Mouse (Mus musculus) MEL (cell line): Measurements from ENCODE around the gene Hnrnph1. TPM values are rescaled to one million over a fixed set of nuclear protein-coding genes. Genes with fewer than 3 reads are reported as not detected.

ENCODE experiments used
- DNase-seq: peaks from one replicate; pipeline ENCODE4 v3.0.0; 2011; ENCODE audit warnings: low read depth, low spot score
- H3K27ac ChIP-seq: 2 replicates; pipeline ENCODE4 v1.5.1; 2012; ENCODE audit warnings: low read depth, mild to moderate bottlenecking, control low read depth, low read length, moderate library complexity; ENCODE audit not compliant: control insufficient read depth
- H3K27me3 ChIP-seq, 2 experiments: fragments of 150-350 bp in 1 of 2; sonication (generic) in 1 of 2; 2 replicates each; pipeline ENCODE4 v1.6.1; 2012; ENCODE audit warnings: low read length in 2 of 2, mild to moderate bottlenecking in 2 of 2, improper control_type of control experiment in 1 of 2, moderate library complexity in 1 of 2; ENCODE audit not compliant: insufficient read depth in 2 of 2, control insufficient read depth in 1 of 2
- H3K36me3 ChIP-seq, 2 experiments: 2 replicates each; pipeline ENCODE4 v1.6.1; 2012 to 2014; ENCODE audit warnings: low read length in 2 of 2, improper control_type of control experiment in 1 of 2, inconsistent platforms in 1 of 2, mild to moderate bottlenecking in 1 of 2; ENCODE audit not compliant: insufficient read depth in 2 of 2, control insufficient read depth in 1 of 2
- H3K4me1 ChIP-seq, 2 experiments: fragments of 150-350 bp in 1 of 2; sonication (generic) in 1 of 2; 2 replicates each; pipeline ENCODE4 v1.6.1; 2012; ENCODE audit warnings: low read length in 2 of 2, improper control_type of control experiment in 1 of 2, mild to moderate bottlenecking in 1 of 2; ENCODE audit not compliant: insufficient read depth in 2 of 2, control insufficient read depth in 1 of 2
- H3K4me3 ChIP-seq, 2 experiments: fragments of 150-350 bp in 1 of 2; sonication (generic) in 1 of 2; 2 replicates each; pipeline ENCODE4 v1.5.1; 2012; ENCODE audit warnings: low read depth in 2 of 2, low read length in 2 of 2, mild to moderate bottlenecking in 2 of 2, moderate library complexity in 2 of 2, control low read depth in 1 of 2, improper control_type of control experiment in 1 of 2; ENCODE audit not compliant: control insufficient read depth in 1 of 2, insufficient read depth in 1 of 2
- H3K79me2 ChIP-seq: 2 replicates; pipeline ENCODE4 v1.6.1; 2012; ENCODE audit warnings: mild to moderate bottlenecking, low read length, moderate library complexity; ENCODE audit not compliant: control insufficient read depth, poor library complexity, insufficient read depth
- H3K9ac ChIP-seq: 2 replicates; pipeline ENCODE4 v1.6.1; 2012; ENCODE audit warnings: low read depth, mild to moderate bottlenecking, control low read depth, low read length, moderate library complexity; ENCODE audit not compliant: control insufficient read depth, poor library complexity, severe bottlenecking
- H3K9me3 ChIP-seq: fragments of 150-350 bp; sonication (generic); replicated peaks from 2 replicates; pipeline ENCODE4 v1.6.1; 2012; ENCODE audit warnings: mild to moderate bottlenecking, low read length, improper control_type of control experiment, moderate library complexity; ENCODE audit not compliant: insufficient read depth
- BHLHE40 ChIP-seq: IDR thresholded peaks from 2 replicates; pipeline ENCODE4 v1.6.1; 2012; ENCODE audit warnings: low read depth, mild to moderate bottlenecking, inconsistent platforms, low read length, improper control_type of control experiment, borderline replicate concordance
- CHD1 ChIP-seq: IDR thresholded peaks from 2 replicates; pipeline ENCODE4 v1.6.1; 2012; ENCODE audit warnings: low read depth, mild to moderate bottlenecking, inconsistent platforms, low read length, improper control_type of control experiment
- CHD2 ChIP-seq: IDR thresholded peaks from 2 replicates; pipeline ENCODE4 v1.6.1; 2011; ENCODE audit warnings: low read length, improper control_type of control experiment
- CTCF ChIP-seq, 3 experiments: IDR thresholded peaks in 2 of 3; conservative IDR thresholded peaks in 1 of 3; 2 replicates each; pipeline ENCODE4 v1.5.1; 2011 to 2012; ENCODE audit warnings: low read length in 3 of 3, low read depth in 2 of 3, mild to moderate bottlenecking in 2 of 3, improper control_type of control experiment in 1 of 3, inconsistent platforms in 1 of 3, mixed read lengths in 1 of 3, moderate library complexity in 1 of 3; ENCODE audit not compliant: control insufficient read depth in 1 of 3, insufficient read depth in 1 of 3, poor library complexity in 1 of 3, severe bottlenecking in 1 of 3
- EP300 ChIP-seq, 2 experiments: IDR thresholded peaks; 2 replicates each; pipeline ENCODE4 v1.6.1; 2011; ENCODE audit warnings: improper control_type of control experiment in 2 of 2, low read length in 2 of 2, low read depth in 1 of 2, mild to moderate bottlenecking in 1 of 2
- ETS1 ChIP-seq: IDR thresholded peaks from 2 replicates; pipeline ENCODE4 v1.6.1; 2012; ENCODE audit warnings: low read depth, mild to moderate bottlenecking, inconsistent platforms, low read length, improper control_type of control experiment, moderate library complexity
- GATA1 ChIP-seq: IDR thresholded peaks from 2 replicates; pipeline ENCODE4 v1.6.1; 2011; ENCODE audit warnings: low read depth, low read length, improper control_type of control experiment
- MAZ ChIP-seq: IDR thresholded peaks from 2 replicates; pipeline ENCODE4 v1.6.1; 2012; ENCODE audit warnings: low read depth, mild to moderate bottlenecking, inconsistent platforms, low read length, improper control_type of control experiment
- MXI1 ChIP-seq: IDR thresholded peaks from 2 replicates; pipeline ENCODE4 v1.6.1; 2011; ENCODE audit warnings: mild to moderate bottlenecking, low read depth, low read length, improper control_type of control experiment
- MYB ChIP-seq: IDR thresholded peaks from 2 replicates; pipeline ENCODE4 v1.6.1; 2011; ENCODE audit warnings: mild to moderate bottlenecking, low read depth, low read length, improper control_type of control experiment
- MYC ChIP-seq: IDR thresholded peaks from 2 replicates; pipeline ENCODE4 v1.6.1; 2011; ENCODE audit warnings: low read depth, mild to moderate bottlenecking, low read length, improper control_type of control experiment, moderate library complexity
- POLR2A ChIP-seq, 2 experiments: IDR thresholded peaks; 2 replicates each; pipeline ENCODE4 v1.6.1; 2011 to 2012; ENCODE audit warnings: low read length in 2 of 2, mild to moderate bottlenecking in 2 of 2, control low read depth in 1 of 2, improper control_type of control experiment in 1 of 2, low read depth in 1 of 2, moderate library complexity in 1 of 2; ENCODE audit not compliant: control insufficient read depth in 1 of 2, insufficient read depth in 1 of 2, poor library complexity in 1 of 2
- RAD21 ChIP-seq: IDR thresholded peaks from 2 replicates; pipeline ENCODE4 v1.6.1; 2011; ENCODE audit warnings: mild to moderate bottlenecking, low read depth, low read length, improper control_type of control experiment
- RCOR1 ChIP-seq: IDR thresholded peaks from 2 replicates; pipeline ENCODE4 v1.6.1; 2012; ENCODE audit warnings: low read depth, mild to moderate bottlenecking, inconsistent platforms, low read length, improper control_type of control experiment
- SIN3A ChIP-seq: IDR thresholded peaks from 2 replicates; pipeline ENCODE4 v1.6.1; 2012; ENCODE audit warnings: low read length, improper control_type of control experiment, inconsistent platforms
- SMC3 ChIP-seq: IDR thresholded peaks from 2 replicates; pipeline ENCODE4 v1.6.1; 2011; ENCODE audit warnings: low read depth, low read length, improper control_type of control experiment
- TCF12 ChIP-seq: IDR thresholded peaks from 2 replicates; pipeline ENCODE4 v1.6.1; 2014; ENCODE audit warnings: low read depth, mild to moderate bottlenecking, inconsistent platforms, low read length, improper control_type of control experiment, moderate library complexity
- UBTF ChIP-seq: IDR thresholded peaks from 2 replicates; pipeline ENCODE4 v1.6.1; 2012; ENCODE audit warnings: low read depth, mild to moderate bottlenecking, inconsistent platforms, low read length, improper control_type of control experiment, moderate library complexity, borderline replicate concordance; ENCODE audit not compliant: insufficient read depth
- USF2 ChIP-seq, 2 experiments: IDR thresholded peaks; 2 replicates each; pipeline ENCODE4 v1.6.1; 2011 to 2012; ENCODE audit warnings: improper control_type of control experiment in 2 of 2, low read length in 2 of 2, borderline replicate concordance in 1 of 2, inconsistent platforms in 1 of 2, low read depth in 1 of 2, mild to moderate bottlenecking in 1 of 2; ENCODE audit not compliant: insufficient read depth in 1 of 2
- ZC3H11A ChIP-seq: IDR thresholded peaks from 2 replicates; pipeline ENCODE4 v1.6.1; 2012; ENCODE audit warnings: low read depth, mild to moderate bottlenecking, inconsistent platforms, low read length, improper control_type of control experiment
- ZKSCAN1 ChIP-seq: IDR thresholded peaks from 2 replicates; pipeline ENCODE4 v1.6.1; 2012; ENCODE audit warnings: low read depth, mild to moderate bottlenecking, inconsistent platforms, low read length, improper control_type of control experiment, moderate library complexity
- polyA plus RNA-seq, 2 experiments: library from polyadenylated mRNA; stranded (reverse) in 1 of 2; unstranded in 1 of 2; fragments of >175 nt in 1 of 2; fragments of >200 nt in 1 of 2; gene quantifications; 2 replicates each; pipeline versions ENCODE4 v1.2.1 to v1.2.4; 2012; ENCODE audit warnings: low replicate concordance in 2 of 2, low read depth in 1 of 2; ENCODE audit not compliant: insufficient read length in 2 of 2, insufficient read depth in 1 of 2, missing spikeins in 1 of 2
- total RNA-seq: library from RNA; depleted of rRNA; stranded (reverse); fragments of 300-350 nt; gene quantifications from 2 replicates; pipeline ENCODE4 v1.2.3, GENCODE M21; 2012

Hnrnph1 gene
- total and polyA plus RNA-seq, 3 experiments = 227 to 552 (median 425) TPM

DNA sequence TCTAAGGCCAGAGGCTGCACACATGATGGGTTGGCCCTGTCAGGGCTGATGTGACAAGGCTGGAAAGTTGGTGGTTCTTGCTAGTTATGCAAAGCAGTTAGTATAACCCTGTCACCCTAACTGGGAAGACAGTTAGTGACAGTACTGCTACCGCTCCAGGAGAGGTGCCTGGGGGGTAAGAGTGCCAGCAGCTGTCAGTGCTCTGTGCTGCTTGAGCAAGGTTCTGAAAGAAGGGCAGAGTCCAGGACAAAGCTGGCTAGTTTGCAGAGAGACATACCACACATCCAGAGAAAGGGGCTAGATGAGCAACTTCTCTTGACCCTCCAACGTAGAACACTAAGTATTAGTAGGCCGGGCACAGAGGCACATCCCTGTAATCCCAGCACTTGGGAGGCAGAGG lies 25.7 kb downstream of the Hnrnph1 start:
- no peaks in the 10 kb centered on the region for H3K27me3 ChIP-seq
- no peaks in the 10 kb centered on the region for H3K9me3 ChIP-seq
- no peaks in the 10 kb centered on the region for H3K79me2 ChIP-seq
- H3K4me3 ChIP-seq = no peak overlapping the region
- H3K9ac ChIP-seq = no peak overlapping the region
- no peaks in the 10 kb centered on the region; a peak in 2 of 4 replicates for H3K36me3 ChIP-seq
- DNase-seq = no peak
- TF ChIP-seq MYB (no peak), SMC3 (no peak), MYC (no peak), ZKSCAN1 (no peak), MAZ (no peak), ETS1 (no peak), SIN3A (no peak), EP300 (IDR thresholded peaks at IDR 0.05; ENCODE audit: low read depth in 1 of 2, low read length in 2 of 2) (no peak), CTCF (IDR thresholded peaks at IDR 0.05 in 2 of 3, conservative IDR thresholded peaks at IDR 0.05 in 1 of 3; ENCODE audit: control insufficient read depth in 1 of 3, insufficient read depth in 1 of 3, low read depth in 2 of 3, low read length in 3 of 3, poor library complexity in 1 of 3, severe bottlenecking in 1 of 3) (no peak), MXI1 (no peak), UBTF (no peak), BHLHE40 (no peak), USF2 (IDR thresholded peaks at IDR 0.05; ENCODE audit: borderline replicate concordance in 1 of 2, insufficient read depth in 1 of 2, low read depth in 1 of 2, low read length in 2 of 2) (no peak), CHD2 (no peak), RCOR1 (no peak), ZC3H11A (no peak), POLR2A (IDR thresholded peaks at IDR 0.05; ENCODE audit: control insufficient read depth in 1 of 2, insufficient read depth in 1 of 2, low read depth in 1 of 2, low read length in 2 of 2, poor library complexity in 1 of 2) (no peak), RAD21 (no peak), TCF12 (no peak)
- no peaks in the 10 kb centered on the region for H3K4me1 ChIP-seq
- H3K27ac ChIP-seq = no peak overlapping the region

DNA sequence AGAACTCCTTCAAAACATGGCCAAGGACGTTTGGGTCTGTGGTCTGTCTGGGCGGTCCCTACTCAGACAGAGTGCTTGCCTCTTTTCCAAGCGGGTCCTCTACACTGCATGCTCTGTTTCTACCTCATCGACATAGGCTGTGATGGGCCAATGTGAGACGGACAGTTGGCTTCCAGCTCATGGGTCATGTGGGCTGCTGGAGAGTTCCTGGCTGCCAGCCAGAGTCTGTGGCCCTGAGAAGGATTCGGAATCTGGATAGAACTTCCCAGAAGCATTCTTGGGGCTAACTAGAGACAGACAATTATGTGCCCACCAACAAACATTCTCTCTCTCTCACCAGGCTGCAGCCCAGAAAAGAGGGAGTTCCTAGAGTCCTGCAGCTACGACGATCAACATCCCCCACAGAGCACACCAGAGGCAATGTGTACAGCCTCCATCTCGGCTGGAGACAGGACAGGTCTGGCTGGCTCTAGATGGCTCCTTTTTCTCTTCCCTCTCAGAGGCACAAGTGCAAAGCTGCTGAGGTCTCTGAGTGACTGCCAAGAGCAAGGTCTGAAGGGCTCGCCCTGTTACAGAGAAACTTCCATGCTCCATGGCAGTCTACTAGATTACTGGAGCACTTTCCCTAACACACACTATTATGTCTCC lies 26.7 kb downstream of the Hnrnph1 start:
- TF ChIP-seq SIN3A (no peak), USF2 (IDR thresholded peaks at IDR 0.05; ENCODE audit: borderline replicate concordance in 1 of 2, insufficient read depth in 1 of 2, low read depth in 1 of 2, low read length in 2 of 2) (no peak), RAD21 (no peak), CHD1 (no peak), GATA1 (no peak)
- Histone ChIP-seq H3K4me1 (no peaks in the 10 kb centered on the region), H3K4me3 (no peak overlapping the region), H3K9ac (no peak overlapping the region), H3K27me3 (no peaks in the 10 kb centered on the region), H3K27ac (no peak overlapping the region), H3K79me2 (no peaks in the 10 kb centered on the region), H3K9me3 (no peaks in the 10 kb centered on the region), H3K36me3 (no peaks in the 10 kb centered on the region; a peak in 2 of 4 replicates)
- DNase-seq = no peak
